Mouse (Mus musculus) MEL (cell line): Measurements from ENCODE around the gene Dmc1.

ENCODE experiments used
- CHD2 ChIP-seq: IDR thresholded peaks from 2 replicates; pipeline ENCODE4 v1.6.1; 2011; ENCODE audit warnings: low read length, improper control_type of control experiment
- CTCF ChIP-seq, 3 experiments: IDR thresholded peaks in 2 of 3; conservative IDR thresholded peaks in 1 of 3; 2 replicates each; pipeline ENCODE4 v1.5.1; 2011 to 2012; ENCODE audit warnings: low read length in 3 of 3, low read depth in 2 of 3, mild to moderate bottlenecking in 2 of 3, improper control_type of control experiment in 1 of 3, inconsistent platforms in 1 of 3, mixed read lengths in 1 of 3, moderate library complexity in 1 of 3; ENCODE audit not compliant: control insufficient read depth in 1 of 3, insufficient read depth in 1 of 3, poor library complexity in 1 of 3, severe bottlenecking in 1 of 3
- POLR2A ChIP-seq, 2 experiments: IDR thresholded peaks; 2 replicates each; pipeline ENCODE4 v1.6.1; 2011 to 2012; ENCODE audit warnings: low read length in 2 of 2, mild to moderate bottlenecking in 2 of 2, control low read depth in 1 of 2, improper control_type of control experiment in 1 of 2, low read depth in 1 of 2, moderate library complexity in 1 of 2; ENCODE audit not compliant: control insufficient read depth in 1 of 2, insufficient read depth in 1 of 2, poor library complexity in 1 of 2
- TAL1 ChIP-seq: IDR thresholded peaks from 2 replicates; pipeline ENCODE4 v1.6.1; 2012; ENCODE audit warnings: mild to moderate bottlenecking, inconsistent platforms, low read length, moderate library complexity, mixed read lengths
- USF2 ChIP-seq, 2 experiments: IDR thresholded peaks; 2 replicates each; pipeline ENCODE4 v1.6.1; 2011 to 2012; ENCODE audit warnings: improper control_type of control experiment in 2 of 2, low read length in 2 of 2, borderline replicate concordance in 1 of 2, inconsistent platforms in 1 of 2, low read depth in 1 of 2, mild to moderate bottlenecking in 1 of 2; ENCODE audit not compliant: insufficient read depth in 1 of 2

GRCm38 (mm10) chr15:79606161-79606560 lies 1.3 kb upstream of the Dmc1 start:
- TF ChIP-seq CHD2 (no peak), CTCF (IDR thresholded peaks at IDR 0.05 in 2 of 3, conservative IDR thresholded peaks at IDR 0.05 in 1 of 3; ENCODE audit: control insufficient read depth in 1 of 3, insufficient read depth in 1 of 3, low read depth in 2 of 3, low read length in 3 of 3, poor library complexity in 1 of 3, severe bottlenecking in 1 of 3) (no peak), POLR2A (IDR thresholded peaks at IDR 0.05; ENCODE audit: control insufficient read depth in 1 of 2, insufficient read depth in 1 of 2, low read depth in 1 of 2, low read length in 2 of 2, poor library complexity in 1 of 2) (no peak), TAL1 (no peak), USF2 (IDR thresholded peaks at IDR 0.05; ENCODE audit: borderline replicate concordance in 1 of 2, insufficient read depth in 1 of 2, low read depth in 1 of 2, low read length in 2 of 2) (no peak)
